Mouse (Mus musculus): ENCODE results near the gene Olfr622. TPM values are rescaled to one million over a fixed set of nuclear protein-coding genes. Genes with fewer than 3 reads are reported as not detected.

Gene Olfr622
- polyA plus RNA-seq (2017; shearing (Covaris generic)), result not detected

DNA sequence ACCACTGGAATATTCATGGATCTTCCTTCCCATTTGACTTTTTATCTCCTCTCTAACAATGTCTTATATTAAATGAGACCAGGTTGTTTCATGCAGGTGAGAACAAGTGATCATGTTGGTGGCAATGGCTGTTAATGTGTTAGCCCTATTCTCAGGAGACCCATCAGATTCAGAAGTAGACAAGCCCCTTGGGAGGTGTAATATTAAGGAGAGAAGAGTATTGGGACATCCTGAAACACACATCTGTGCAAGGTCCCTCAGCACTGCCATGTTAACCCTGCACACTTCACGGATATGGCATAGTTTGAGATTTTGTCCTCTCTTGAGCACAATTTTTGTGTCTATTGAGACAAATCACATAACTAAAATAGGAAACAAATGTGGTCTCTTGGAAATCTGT lies at the start of gene Olfr622:
Olfr622 (minus strand) TSS at position 101 of the 400 bp plus-strand sequence.

GRCm38 (mm10) chr7:103682420-103682819 lies 39.9 kb upstream of the Olfr622 start, which contains the start of gene Olfr625-ps1:
Gene Olfr625-ps1, plus strand, starts transcription at chr7:103682720.

DNA sequence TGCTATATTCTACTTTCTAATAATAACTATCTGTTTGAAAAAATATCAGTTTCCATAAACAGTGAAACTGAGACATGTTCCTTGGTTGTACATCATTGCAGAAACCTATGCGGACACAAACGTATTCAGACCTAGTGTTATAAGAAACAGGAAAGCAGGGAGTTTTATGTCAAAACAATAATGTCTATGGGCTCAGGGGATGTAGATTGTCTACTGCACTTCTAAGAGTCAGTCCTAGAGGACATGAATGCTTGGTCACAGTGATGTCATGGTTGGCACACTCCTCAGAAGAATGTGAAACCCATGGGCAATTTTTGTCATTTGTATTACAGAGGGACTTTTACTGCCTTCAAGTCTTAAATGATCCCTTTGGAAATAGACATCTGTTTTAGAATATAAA lies 28.6 kb upstream of the Olfr622 start, which contains the start of gene Olfr624:
Olfr624 (minus strand) TSS at position 101 of the 400 bp plus-strand sequence.

DNA sequence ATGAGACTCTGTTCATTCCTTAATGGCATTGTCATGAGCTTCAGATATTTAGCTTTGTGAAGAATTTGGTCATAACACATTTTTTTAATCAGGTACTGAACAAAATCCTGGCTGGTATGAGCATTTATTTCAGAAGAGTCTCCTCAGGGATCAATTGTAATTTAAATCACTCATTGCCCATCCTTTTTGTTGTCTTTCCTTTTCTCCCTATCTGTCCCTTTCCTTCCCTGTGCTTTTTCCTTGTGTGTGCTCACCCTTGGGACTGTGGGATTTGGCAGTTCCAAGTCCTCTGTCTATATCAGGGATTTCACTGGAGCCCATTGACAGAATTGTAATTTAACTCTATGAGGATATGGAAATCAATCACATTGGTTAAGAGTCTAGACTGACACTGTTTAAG lies 21.1 kb upstream of the Olfr622 start, which contains the start of gene Olfr623:
Olfr623 (minus strand) TSS at position 101 of the 400 bp plus-strand sequence.

DNA sequence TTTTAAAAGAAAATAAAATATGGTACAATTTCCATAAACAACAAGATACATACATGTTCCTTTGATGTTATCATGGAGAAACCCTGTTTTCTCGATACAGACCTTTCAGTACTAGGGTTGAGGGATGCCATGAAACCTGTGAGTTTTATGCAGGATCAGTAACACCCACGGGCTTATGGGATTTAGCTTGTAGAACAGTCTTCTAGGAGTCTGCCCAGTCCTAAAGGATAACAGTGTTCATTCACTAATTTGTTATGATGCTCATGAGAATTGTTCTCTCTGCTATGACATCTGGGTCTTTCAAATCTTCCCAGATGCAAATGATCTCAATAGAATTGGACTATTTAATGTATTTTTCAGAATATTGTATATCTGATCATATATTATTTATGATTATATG lies 30.1 kb downstream of the Olfr622 start, which contains the start of gene Olfr620:
Olfr620 (minus strand) TSS at position 101 of the 400 bp plus-strand sequence.

GRCm38 (mm10) chr7:103600275-103600674 lies 42.2 kb downstream of the Olfr622 start, which contains the start of gene Olfr619:
Gene Olfr619, plus strand, starts transcription at chr7:103600575.

DNA sequence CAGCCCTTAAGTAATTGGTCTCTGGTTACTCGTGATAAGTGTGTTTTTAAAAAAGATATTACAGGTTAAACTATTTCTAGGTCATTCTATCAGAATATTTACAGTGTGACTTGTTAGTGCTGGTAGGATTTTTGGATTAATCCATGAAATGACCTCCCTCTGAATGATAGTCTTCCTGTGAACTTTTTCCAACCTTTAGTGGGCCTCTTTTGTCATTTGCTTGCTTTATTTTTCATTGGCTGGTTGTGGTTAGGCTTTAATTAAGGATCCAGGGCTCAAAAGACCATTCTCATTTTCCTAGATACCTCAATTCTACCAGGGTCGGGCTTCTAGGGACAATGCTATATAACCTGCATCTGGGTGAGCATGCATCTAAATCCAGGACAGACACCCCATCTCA lies 52.7 kb downstream of the Olfr622 start, which contains the start of gene Olfr618:
Olfr618 (plus strand) TSS at position 301 of the 400 bp plus-strand sequence.

Other genes with a start within 250 kb of the Olfr622 start
- under 1 TPM in 1 of 2 experiments, not detected in 1; 0.25 TPM for gene Usp17lc, start 227.6 kb downstream of the Olfr622 start, polyA plus RNA-seq (2017; shearing (Covaris generic))
- gene Olfr605, start 197.3 kb downstream of the Olfr622 start, polyA plus RNA-seq (2017; shearing (Covaris generic)), result not detected
- under 1 TPM in 1 of 2 experiments, not detected in 1; 0.07 TPM for gene Olfr606, start 193.7 kb downstream of the Olfr622 start, polyA plus RNA-seq (2017; shearing (Covaris generic))
- under 1 TPM in 1 of 2 experiments, not detected in 1; 0.05 TPM for gene Olfr607, start 178.6 kb downstream of the Olfr622 start, polyA plus RNA-seq (2017; shearing (Covaris generic))
- not detected for gene Olfr608, start 172.8 kb downstream of the Olfr622 start, polyA plus RNA-seq (2017; shearing (Covaris generic))
- under 1 TPM in 1 of 2 experiments, not detected in 1; 0.17 TPM for gene Olfr609, start 144.6 kb downstream of the Olfr622 start, polyA plus RNA-seq (2017; shearing (Covaris generic))
- not detected for gene Olfr610, start 130.6 kb downstream of the Olfr622 start, polyA plus RNA-seq (2017; shearing (Covaris generic))
- not detected for gene Olfr611, start 121.9 kb downstream of the Olfr622 start, polyA plus RNA-seq (2017; shearing (Covaris generic))
- gene Olfr612, start 100.0 kb downstream of the Olfr622 start, polyA plus RNA-seq (2017; shearing (Covaris generic)), result not detected
- not detected for gene Olfr613, start 94.6 kb downstream of the Olfr622 start, polyA plus RNA-seq (2017; shearing (Covaris generic))
- gene Olfr615, start 86.6 kb downstream of the Olfr622 start, polyA plus RNA-seq (2017; shearing (Covaris generic)), result under 1 TPM in 1 of 2 experiments, not detected in 1; 0.28 TPM
- under 1 TPM in 1 of 2 experiments, not detected in 1; 0.11 TPM for gene Olfr616, start 73.6 kb downstream of the Olfr622 start, polyA plus RNA-seq (2017; shearing (Covaris generic))
- gene Olfr617, start 69.6 kb downstream of the Olfr622 start, polyA plus RNA-seq (2017; shearing (Covaris generic)), result not detected
- not detected for gene Olfr618, start 52.6 kb downstream of the Olfr622 start, polyA plus RNA-seq (2017; shearing (Covaris generic))
- not detected for gene Olfr619, start 42.1 kb downstream of the Olfr622 start, polyA plus RNA-seq (2017; shearing (Covaris generic))
- under 1 TPM; 0.06 to 0.15 TPM for gene Olfr620, start 30.2 kb downstream of the Olfr622 start, polyA plus RNA-seq (2017; shearing (Covaris generic))
- under 1 TPM in 1 of 2 experiments, not detected in 1; 0.16 TPM for gene Olfr623, start 21.0 kb upstream of the Olfr622 start, polyA plus RNA-seq (2017; shearing (Covaris generic))
- gene Olfr624, start 28.5 kb upstream of the Olfr622 start, polyA plus RNA-seq (2017; shearing (Covaris generic)), result under 1 TPM in 1 of 2 experiments, not detected in 1; 0.06 TPM
- not detected for gene Olfr625-ps1, start 40.0 kb upstream of the Olfr622 start, polyA plus RNA-seq (2017; shearing (Covaris generic))
- under 1 TPM in 1 of 2 experiments, not detected in 1; 0.41 TPM for gene Olfr243, start 72.0 kb upstream of the Olfr622 start, polyA plus RNA-seq (2017; shearing (Covaris generic))
- not detected for gene Olfr628, start 87.7 kb upstream of the Olfr622 start, polyA plus RNA-seq (2017; shearing (Covaris generic))
- not detected for gene Olfr629, start 102.2 kb upstream of the Olfr622 start, polyA plus RNA-seq (2017; shearing (Covaris generic))
- not detected for gene Olfr630, start 114.6 kb upstream of the Olfr622 start, polyA plus RNA-seq (2017; shearing (Covaris generic))
- not detected for gene Olfr69, start 128.9 kb upstream of the Olfr622 start, polyA plus RNA-seq (2017; shearing (Covaris generic))
- not detected for gene Olfr68, start 137.0 kb upstream of the Olfr622 start, polyA plus RNA-seq (2017; shearing (Covaris generic))
- not detected for gene Olfr67, start 149.1 kb upstream of the Olfr622 start, polyA plus RNA-seq (2017; shearing (Covaris generic))
- gene Hbb-bt, start 171.3 kb upstream of the Olfr622 start, polyA plus RNA-seq (2017; shearing (Covaris generic)), result 10 to 100 TPM; 63.1 to 67.8 TPM
- gene Hbb-bs, start 185.4 kb upstream of the Olfr622 start, polyA plus RNA-seq (2017; shearing (Covaris generic)), result 100 to 1,000 TPM; 302 to 371 TPM
- not detected for gene Hbb-bh2, start 197.8 kb upstream of the Olfr622 start, polyA plus RNA-seq (2017; shearing (Covaris generic))
- gene Hbb-bh1, start 200.5 kb upstream of the Olfr622 start, polyA plus RNA-seq (2017; shearing (Covaris generic)), result not detected
- not detected for gene Hbb-y, start 210.5 kb upstream of the Olfr622 start, polyA plus RNA-seq (2017; shearing (Covaris generic))
- gene Olfr66, start 243.6 kb upstream of the Olfr622 start, polyA plus RNA-seq (2017; shearing (Covaris generic)), result not detected

Measured in activated CD4-positive, CD25-positive, alpha-beta regulatory T cell (primary cell).